Mouse (Mus musculus): ENCODE measurements at regions not wholly inside any gene's neighbourhood (a gene's known extent, or its start where the extent isn't known, plus 50 kb on each side); places are given as distances from the start of the nearest gene placed in this dataset.

DNA sequence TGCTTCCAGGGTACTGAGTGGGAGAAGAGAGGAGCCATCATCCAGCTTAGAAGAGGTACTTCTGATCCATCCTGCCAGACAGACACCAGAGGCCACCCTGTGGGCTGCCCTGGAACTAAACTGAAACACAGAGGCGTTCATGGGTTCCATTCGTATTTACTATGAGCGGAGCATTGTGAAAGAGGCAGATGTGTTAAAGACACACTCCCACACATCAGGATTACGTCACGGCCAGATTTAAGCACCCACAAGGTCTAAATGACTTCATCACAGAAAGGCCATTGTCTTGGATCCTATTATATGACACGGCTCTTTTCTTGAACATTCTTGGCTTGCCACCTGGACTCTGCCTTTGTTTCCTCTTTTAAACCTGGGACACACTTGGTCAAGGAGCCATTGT is 141.0 kb upstream of the Arglu1 start:
- DNase-seq (ENCODE audit: low spot score) = no peak

DNA sequence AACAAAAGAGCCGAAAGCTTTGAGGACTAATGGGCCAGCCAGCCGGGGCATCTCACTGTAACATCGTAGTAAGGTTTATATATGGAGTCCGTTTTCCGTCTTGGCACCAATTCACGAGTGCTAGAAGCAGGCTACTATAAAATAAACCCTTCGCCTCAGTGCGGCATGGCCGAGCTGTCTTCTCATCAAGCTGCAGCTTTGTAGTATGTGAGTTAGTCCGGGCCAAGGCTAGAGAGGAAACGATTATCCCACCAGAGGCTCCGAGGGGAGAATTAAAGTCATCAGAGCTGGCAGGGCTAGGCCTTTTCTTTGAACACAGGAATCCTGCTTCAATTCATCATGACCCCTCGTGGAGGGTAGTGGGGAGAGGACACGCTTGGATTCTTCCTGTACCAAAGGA is 138.9 kb upstream of the Arglu1 start:
- peak; percentile 25 for DNase-seq (ENCODE audit: low spot score)

DNA sequence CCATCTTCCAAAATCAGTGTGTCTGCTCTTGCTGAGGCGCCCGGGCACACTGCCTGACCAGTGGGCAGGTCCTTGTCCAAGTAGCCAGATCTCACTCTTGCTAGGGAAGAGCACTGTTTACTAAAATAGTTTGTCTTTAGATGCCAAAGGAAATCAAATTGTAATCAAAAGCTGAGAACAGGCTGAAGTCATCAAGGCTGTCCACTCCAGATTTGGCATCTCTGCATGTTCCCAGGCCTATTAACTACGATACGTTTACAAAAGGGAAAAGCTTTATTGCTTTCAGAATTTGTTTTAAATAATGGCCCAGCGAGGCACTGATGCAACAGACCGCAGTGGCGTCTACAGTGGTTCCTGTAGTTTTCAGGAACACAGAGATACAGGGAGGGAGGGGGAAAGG is 137.2 kb upstream of the Arglu1 start:
- no peak for DNase-seq (ENCODE audit: low spot score)

DNA sequence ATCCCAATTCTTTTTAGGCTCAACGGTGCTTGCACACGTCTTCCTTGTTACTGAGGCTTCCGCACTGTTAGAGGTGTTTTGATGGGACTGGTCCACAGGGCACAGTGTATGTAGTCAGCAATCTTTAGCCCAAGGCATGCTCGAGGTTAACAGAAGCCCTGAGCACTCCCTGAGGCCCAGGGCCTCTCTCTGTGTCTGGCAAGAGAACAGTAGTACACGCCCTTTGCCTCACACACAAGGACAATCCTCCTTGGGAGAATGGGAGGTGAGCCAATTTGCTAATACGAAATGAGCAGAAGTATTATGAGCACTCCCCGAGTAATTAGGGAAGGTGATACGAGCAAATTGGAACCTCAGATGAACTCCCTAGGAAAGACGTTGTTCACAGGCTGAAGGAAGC is 136.5 kb upstream of the Arglu1 start:
- DNase-seq (ENCODE audit: low spot score) = no peak

DNA sequence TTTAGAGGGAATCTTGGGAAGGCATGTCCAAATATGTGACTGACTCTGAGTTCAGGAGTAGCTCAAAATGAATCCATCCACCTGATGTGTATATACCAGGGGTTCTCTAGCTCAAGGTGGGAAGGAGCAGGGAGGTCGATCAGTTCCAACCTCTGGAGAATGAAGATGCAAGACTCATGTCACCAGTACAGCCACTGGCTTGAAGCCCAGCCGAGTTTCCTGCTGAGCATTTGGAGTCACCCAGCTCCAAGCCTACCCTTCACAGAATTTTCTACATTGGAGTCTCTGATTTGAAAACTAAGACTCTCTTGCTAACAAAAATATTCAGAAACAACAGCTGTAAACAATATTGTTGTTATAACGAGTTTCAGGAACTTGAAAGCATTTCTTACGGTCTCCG is 134.6 kb upstream of the Arglu1 start:
- no peak for DNase-seq (ENCODE audit: low spot score)

DNA sequence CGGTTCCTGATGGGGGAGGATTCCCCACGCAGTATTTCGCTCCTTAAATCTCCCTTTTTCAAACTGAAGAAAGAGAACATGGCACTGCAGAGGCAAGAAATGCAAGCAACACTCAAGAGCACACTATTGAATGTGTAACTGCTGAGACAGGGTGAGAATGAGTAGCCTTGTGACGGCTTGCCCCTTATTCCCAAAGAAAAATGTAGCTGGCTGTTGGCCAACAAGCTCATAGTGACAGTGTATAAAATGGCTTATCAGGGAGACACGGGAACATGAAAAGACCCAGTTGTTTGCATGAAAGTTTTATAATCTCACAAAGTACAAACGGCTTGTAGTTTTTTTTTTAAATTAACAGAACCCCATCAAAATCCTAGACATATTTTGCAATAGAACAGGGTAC is 130.8 kb upstream of the Arglu1 start:
- DNase-seq (ENCODE audit: low spot score) = no peak

DNA sequence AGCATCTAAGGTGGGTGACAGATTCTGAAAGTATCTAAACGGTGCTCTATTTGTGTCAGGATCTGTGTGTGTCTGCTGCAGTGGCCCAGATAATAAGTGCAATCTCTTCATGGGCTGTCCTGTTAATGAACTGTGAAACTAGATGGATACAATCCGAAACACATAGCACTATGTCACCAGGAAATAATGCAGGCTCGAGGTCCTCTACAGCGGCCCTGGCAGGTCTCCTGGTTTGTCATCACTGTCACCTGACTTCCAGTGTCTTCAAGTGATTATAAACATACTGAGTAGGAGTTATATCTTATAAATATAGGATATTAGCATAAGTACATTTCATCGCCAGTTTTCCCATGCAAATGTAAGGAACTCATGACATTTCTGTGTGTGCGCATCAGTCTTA is 130.3 kb upstream of the Arglu1 start:
- no peak for DNase-seq (ENCODE audit: low spot score)

DNA sequence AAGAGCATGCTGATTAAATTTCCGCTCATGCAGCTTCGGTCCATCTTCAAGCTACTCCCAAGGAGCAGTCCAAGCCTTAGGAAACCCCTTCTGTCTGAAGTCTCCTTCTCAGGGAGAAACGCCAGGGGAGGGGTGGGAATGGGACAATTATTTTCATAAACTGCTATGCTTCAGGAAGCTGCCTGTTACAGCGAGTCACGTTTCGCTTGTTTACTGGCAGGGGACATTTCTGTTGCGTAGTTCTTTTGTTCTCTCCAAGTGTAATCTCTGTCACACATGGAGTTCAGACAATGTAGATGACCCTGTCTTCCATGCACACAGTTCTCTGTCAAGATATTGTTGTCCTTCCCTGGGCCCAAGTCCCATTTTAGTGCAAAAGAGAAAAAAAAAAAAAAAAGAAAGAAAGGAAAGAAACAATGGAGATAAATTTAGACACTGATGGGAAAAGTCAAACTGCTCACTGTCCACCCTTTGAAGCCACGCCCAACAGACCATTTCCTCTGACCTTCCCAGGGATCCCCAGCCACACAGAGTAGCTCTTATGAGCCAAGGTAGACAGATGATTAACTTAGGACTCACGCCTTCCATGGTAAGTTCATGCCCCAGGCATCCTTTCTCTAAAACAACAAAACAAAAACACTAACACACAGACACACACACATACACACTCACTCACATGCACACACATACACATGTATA is 129.1 kb upstream of the Arglu1 start:
- DNase-seq (ENCODE audit: low spot score) = no peak

DNA sequence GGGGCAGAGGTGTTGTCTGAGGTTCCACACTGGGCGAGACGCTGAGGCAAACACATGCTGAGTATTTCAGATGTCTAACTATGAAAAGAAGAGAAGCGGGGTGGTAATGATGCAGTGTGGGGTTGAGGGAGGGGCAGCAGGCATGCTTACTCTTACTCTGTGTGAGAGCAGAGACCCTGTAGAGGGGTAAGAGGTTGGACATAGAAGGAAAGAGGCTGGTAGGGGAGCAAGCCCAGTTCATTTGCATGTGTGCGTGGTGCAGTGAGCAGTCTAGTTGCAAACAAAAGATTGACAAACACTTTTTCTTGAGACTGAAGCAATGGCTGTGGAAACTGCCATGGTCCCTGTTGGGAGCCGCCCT is 122.5 kb upstream of the Arglu1 start:
- no peak for DNase-seq (ENCODE audit: low spot score)

DNA sequence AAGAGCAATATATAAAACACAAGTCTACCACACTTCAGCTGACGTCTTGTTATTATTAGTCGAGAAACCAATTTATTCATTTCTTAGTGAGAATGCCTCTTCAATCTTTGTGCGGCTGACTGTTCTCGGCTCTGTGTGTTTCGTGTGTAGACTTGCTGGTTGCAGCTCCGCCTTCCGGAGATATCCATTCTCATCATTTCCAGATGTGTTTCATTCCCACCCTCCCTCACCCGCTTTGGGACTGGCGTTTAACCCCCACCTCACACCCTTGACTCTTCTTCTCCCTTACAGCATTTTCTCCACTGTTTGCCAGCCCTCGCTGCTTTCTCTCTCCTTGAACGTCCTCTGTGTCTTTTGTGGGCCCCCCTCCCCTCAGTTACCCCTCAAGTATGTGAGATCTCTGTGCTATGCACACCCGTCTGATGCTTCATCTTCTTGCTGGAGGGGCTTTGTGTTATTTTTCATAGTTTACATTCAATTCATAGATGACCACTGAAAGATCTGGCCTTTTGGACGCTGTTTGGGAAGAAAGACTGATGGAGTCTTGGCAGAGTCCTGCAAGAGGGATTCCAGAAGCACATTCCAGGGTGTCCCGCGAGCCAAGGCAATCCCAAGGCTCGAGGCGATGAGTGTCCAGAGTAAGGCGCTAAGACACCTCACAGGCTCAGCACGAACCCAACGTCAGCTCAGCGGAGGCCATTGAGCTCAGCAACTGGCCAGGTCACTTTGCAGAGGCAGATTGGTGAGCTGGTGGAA is 121.9 kb upstream of the Arglu1 start:
- peak; percentile 52 for DNase-seq (ENCODE audit: low spot score)

DNA sequence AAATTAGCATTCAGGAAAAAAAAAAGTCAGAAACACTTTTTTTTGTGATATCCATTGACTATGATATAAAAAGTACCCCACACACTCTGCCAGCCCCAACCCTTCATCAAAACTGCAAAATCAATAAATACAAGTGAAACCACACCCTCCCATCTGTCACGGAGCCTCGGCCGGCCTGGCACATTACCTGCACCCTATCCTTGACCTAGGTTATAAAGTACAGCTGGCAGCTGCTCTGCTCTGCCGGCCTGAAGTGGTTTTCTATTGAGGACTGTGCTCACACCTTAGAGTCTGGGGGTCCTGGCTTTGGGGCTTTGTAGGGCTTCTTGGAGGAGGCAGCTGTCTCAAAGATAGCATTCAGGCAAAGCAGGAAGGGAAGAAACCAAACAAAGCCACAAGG is 120.6 kb upstream of the Arglu1 start:
- DNase-seq (ENCODE audit: low spot score) = no peak

DNA sequence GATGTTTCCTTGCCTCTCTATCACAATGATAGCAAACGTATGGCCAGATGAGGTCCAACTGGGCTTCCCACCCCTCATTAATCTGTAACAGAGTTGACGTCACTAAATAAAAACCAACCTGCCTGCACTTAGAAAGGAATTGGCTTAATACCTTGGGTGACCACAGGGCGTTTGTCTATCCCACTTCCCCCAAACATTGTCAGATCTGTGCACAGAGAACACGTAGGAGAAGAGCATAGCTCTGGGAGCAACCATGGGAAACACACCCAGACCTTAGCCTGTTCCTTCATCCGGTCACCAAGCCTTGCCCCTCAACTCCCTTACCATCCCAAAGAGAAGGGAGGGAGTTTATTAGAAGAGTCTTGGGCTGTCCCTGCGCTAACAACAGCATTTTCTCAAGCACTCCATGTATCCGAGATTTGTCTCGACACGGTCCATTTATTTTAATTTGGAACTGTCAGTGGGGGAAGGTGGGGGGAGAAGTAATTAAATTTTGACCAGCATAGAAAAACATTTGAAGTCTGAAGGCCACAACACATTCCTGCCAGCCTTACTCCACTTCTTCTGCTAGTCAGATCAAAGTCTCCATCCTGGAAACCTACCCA is 119.6 kb upstream of the Arglu1 start:
- DNase-seq (ENCODE audit: low spot score) = peak; percentile 22

DNA sequence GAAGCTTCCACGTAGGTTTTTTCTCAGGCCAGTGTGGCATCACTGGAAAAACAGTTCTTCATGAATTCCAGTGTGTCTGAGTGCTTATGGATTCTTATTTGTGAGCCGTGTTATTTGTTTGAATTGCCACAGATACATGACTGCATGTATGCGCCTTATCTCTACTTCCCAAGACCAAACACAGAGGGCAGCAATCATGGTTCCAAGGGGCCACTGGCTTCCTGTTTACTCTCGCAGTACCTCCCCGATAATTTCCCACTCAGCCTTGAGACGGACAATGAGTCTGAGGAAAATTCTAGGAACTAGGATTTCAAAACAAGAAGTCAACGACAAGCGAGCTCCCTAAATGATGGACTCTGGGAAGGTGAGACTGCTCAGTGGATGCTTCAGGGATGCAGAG is 119.0 kb upstream of the Arglu1 start:
- DNase-seq (ENCODE audit: low spot score) = no peak

DNA sequence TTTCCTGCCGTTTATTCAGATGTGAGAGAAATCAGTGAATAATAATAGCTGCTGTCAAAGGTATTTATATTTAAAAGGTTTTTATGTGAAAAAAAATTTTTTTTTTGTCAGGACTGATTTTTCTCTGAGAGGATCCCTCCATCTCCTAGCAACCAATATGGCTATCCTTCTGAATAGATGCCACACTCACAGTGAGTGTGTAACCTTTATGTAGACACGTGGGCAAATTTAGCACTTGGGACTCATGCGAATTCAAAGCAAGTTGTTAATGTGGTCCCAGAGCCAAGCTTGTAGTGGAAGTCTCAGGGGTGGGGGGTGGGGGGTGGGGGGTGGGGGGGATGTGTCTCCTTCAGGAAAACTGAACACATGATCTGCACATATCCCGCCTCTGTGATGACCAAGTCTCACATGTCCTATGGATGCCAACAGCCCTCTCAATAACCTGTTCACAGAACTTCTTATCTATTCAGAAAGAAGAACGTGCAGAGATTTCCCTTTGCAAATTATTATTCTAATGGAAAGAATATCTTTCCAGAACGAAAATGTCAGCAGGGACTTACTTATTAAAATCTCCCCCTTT is 112.5 kb upstream of the Arglu1 start:
- DNase-seq (ENCODE audit: low spot score) = no peak

DNA sequence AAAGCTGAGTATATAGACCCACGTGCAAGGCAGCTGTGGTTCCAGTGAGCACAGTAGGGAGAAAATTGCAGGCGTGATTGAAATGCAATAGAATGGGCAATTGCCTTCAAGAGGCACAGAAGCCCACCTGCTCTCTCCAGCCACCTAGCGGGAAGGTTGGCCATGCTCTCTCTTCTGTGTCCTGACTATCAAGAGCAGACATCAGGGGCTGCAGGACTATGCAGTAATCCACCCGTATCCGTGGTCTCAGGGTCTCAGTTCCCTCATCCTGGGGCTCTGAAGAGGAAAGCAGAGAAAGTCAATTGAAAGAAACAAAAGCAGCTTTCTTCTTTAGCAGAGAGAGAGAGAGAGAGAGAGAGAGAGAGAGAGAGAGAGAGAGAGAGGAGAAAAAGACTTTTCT is 112.0 kb upstream of the Arglu1 start:
- no peak for DNase-seq (ENCODE audit: low spot score)

DNA sequence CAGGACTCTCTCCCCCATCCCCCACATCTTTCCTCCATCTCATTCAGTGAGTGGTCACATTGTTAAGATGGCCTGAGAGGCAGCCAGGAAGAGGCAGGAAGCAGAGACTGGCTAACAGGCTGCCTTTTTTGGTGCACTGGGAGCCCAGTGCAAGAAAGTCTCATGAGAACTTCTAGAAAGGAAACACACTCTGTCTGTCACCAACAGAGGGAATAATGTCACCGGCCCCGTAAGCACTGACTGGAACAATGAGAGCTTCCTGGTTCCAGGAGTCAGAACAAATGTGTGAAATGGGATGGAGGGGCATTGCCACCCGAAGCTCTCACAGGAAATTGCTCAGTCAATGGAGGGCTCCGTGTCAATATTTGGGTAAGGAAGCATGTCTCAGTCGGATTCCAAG is 111.3 kb upstream of the Arglu1 start:
- no peak for DNase-seq (ENCODE audit: low spot score)

DNA sequence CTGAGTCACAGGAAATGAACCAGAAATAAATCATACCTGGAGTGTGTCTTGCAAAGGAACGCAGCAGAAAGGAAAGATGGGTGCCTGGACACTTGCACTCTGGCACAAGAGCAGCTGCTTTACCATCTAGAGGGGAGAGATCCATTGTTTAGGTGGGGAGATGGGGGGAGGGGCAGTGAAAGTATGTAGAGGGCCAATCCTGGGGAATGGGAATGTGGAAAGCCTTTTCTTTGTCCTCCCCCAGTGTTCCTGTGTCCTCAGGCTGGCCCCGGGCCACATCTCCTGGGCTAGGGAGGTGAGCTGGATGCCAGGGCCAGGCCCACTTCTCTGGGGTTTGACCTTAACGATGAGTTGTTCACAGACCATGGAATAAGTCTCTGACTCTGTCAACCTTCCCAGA is 107.2 kb upstream of the Arglu1 start:
- DNase-seq (ENCODE audit: low spot score) = no peak

DNA sequence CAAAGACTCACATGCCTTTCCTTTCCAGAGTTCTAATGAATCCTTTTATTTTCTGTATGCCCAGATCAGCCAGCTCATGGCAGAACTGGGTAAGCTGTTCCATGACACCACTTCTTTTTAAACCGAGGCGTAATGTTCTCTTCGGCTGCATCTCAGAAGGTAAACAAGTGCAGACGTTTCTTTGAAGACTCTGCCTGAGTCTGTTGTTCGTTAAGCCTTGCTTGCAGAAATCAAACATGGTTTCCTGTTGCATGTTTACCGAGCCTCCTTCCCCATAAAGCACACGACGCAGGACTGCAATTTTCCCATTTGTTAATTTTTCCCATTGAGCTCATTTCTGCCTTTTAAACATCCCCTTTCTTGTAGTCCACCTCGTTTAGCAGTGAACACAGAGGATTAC is 106.6 kb upstream of the Arglu1 start:
- no peak for DNase-seq (ENCODE audit: low spot score)

DNA sequence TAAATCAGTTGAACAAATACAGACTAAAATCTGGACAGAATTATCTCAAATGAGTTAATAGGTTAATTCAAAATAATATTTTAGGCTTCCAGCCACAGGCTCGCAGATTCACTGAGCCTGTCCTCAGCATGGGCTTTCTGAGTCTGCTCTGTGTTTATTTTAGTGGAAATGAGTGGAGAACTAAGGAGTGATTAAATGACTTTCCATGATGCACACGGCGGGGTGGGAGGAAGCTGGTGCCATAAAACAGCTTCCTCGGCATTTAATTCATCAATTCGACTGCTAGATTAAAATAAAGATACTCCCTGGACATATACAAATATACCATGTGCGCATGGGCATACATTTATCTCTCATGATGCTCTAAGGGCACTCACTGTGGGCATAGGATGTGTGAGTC is 104.4 kb upstream of the Arglu1 start:
- no peak for DNase-seq (ENCODE audit: low spot score)

DNA sequence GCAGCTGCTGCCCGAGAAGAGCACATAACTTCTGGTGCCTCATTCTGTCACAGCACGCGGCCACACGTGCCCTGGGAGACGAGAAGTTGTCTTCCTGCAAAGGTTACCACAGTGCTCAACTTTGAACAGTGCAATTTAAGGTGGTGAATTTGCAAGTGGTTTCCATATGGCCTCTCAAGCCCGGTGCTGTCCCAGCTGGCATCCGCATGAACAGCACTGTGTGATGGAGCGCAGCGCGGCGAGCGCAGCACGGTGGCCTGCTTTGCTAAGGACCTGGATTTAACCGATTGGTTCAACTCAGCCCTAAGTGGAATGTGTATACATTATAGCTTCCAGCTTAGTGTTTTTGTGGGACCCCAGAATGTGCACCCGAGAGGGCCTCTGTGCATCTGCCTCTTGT is 89.6 kb upstream of the Arglu1 start:
- DNase-seq (ENCODE audit: low spot score) = peak; percentile 52

DNA sequence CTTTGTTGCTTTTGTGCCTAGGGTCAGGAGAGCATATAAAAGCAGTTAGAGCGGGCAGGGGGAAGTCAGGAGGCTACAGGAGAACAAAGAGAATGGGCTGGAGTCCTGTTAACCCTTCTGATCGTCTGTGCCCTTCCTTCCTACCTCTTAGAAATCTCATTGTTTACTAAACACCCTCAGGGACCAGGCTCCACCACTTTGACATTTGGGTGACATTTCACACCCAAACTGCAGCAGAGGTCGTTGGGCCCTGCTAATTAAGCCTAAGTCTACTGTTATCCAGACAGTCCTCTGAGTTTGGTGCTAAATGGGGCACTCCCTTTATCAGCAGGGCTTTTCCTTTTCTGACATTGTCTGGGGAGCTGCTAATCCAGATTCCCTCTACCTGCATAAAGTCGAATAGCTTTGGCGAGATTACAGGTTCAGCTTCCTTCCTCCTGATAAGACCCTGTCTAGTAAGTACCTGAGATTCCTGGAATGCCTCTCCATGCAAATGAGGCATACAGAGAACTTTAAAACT is 84.2 kb upstream of the Arglu1 start:
- DNase-seq (ENCODE audit: low spot score) = peak; percentile 11

DNA sequence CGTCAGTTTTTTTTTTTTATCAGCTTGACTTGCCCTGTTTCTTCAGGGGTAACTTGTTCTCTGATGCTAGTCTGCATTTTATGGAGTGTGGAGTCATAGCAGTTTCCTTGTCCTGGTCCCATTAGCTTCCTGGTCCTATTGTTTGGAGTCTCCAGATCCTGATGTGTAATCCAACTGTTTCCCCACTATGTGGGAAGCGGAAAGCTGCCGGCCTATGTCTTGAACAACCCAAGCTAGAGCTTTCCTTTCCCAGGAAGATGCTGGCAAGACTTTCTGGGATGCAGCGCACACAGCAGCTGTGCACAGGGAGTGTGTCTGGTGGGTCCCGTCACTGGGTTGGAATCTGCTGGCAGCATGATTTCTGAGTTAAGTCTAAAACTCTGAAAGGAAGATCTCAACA is 82.1 kb upstream of the Arglu1 start:
- DNase-seq (ENCODE audit: low spot score) = no peak

DNA sequence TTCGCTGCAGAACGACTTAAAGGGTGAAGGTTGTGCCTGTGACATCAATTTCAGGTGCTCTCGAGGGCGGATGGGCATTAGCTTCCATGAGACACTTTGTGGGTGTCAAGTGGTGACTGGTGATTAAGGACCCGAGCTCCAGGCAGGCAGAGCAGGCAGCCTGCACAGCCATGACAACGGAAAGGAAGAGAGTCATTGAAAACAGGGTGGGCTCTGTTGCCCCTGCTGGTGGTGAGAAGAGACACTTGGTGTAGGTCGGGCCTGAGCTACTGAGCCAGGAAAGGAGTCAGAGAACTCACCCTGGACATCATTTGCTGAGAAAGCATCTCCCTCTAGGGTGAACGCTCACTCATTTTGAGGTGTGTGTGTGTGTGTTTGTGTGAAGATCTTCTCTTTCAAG is 80.1 kb upstream of the Arglu1 start:
- no peak for DNase-seq (ENCODE audit: low spot score)
